Mouse (Mus musculus) CD4-positive helper T cell, adult 2 months (primary cell): Measurements from ENCODE around the gene Ppp2r5e.
"Not testable (repeated sequence)": the region's sequence is repeated elsewhere in the genome, so short reads cannot be mapped to it uniquely, and the experiment has no call there.

Experiments
- DNase-seq: peaks from one replicate; pipeline ENCODE4 v3.0.0-alpha.2; 2012; ENCODE audit warnings: low read depth, missing footprints, low spot score

The Ppp2r5e gene

DNA sequence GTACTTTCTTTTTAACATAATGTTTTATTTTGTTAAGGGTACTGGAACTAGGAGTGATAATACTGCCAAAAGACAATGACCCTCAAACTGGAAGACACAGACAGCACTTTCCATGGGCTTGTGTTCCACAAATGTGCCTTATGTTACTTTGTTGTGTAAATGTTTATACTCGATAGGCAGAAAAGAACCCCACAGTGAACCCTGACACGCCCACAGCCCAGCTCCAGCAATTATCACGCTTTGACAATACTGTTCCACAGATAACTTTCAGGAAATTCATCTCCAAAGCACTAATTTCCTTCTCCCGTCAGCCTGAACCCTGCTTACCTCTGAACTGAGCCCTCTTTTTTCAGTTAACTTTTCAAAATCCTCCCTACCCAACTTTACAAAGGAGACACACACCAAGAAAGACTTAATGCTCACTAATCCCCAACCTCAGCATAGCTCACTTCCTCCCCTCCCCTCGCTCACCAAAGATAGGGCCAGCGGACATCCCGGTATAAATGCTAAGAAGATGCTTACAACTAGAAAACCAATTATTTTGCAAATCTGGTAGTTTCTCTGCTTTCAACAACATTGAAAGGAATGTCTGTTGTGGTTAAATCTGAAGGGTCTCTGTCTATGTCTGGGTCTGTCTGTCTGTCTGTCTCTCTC, 58.9 kb downstream of the Ppp2r5e start:
- DNase-seq, result no peak

- DNase-seq, result no peak
Observed at GRCm38 (mm10) chr12:75536566-75536965, 59.5 kb downstream of the Ppp2r5e start.

DNA sequence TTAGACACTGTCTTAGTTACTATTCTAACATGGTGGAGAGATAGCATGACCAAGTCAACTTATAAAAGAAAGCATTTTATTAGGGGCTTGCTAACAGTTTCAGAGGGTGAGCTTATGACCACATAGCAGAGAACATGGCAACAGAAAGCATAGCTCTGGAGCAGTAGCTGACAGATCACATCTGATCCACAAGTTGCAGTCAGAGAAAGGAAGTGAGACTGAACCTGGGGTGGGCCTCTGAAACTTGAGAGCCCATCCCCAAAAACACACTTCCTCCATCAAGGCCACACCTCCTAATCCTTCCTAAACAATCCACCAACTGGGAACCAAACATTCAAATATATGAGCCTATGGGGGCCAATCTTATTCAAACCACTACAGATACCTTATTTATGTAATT, 62.9 kb downstream of the Ppp2r5e start:
- DNase-seq, result no peak

DNA sequence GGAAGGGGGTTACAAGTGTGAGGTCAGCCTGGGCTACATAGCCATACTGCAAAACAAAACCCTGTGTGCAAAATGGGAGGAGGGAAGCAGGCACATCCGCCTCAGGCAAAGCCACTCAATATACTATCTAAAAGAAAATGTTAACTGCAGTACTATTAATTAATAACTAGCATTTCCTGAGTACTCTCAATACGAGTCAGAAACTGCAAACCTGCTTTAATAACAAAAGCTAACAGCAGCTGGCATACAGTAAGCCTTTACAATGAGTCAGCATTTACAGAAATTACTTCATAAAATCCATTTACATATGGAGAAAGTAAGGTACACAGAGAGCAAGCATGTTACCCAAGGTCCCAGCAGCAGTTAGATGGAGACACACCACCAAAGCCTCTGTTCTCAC, 64.2 kb downstream of the Ppp2r5e start:
- no peak for DNase-seq

- no peak for DNase-seq
Observed at GRCm38 (mm10) chr12:75528857-75529808, 66.9 kb downstream of the Ppp2r5e start.

- DNase-seq, result no peak
Observed at GRCm38 (mm10) chr12:75528300-75528699, 67.7 kb downstream of the Ppp2r5e start.

DNA sequence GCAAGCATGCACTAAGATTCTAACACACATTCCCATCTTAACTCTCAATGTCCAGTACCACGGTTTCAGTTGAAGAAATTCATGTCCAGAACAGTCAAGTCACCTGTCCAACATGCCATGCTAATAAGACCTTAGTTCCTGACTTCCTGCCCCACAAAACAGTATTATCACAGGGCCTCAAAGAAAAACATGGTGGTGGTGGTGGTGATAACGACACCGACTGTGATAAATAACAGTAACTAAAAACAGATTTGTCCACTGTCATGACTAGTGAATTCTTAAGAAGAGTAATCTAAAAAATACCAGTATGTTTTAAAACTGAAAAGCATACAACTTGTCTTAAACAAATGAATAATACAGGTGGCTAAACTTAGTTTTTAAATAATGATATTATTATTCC, 71.8 kb downstream of the Ppp2r5e start:
- no peak for DNase-seq

- DNase-seq, result no peak
Observed at GRCm38 (mm10) chr12:75522931-75523330, 73.1 kb downstream of the Ppp2r5e start.

DNA sequence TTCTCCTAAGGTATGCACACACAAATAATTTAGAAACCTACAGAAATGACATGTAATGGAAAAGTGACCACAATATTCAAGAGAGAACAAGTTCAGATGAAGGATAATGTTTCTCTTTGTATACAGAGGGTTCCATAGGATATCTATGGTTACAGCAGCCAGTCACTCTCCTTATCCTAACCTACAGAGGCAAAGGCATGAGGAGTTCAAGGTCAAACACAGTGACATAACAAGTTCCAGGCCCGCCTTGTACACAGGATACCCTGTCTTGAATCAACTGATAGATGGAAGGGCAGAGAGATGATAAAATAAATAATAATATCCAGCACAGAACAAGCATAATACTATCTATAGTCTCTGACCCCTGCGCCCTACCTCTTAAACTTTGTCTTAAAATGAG, 73.7 kb downstream of the Ppp2r5e start:
- DNase-seq, result no peak

GRCm38 (mm10) chr12:75520395-75520794, 75.7 kb downstream of the Ppp2r5e start:
- no peak for DNase-seq

DNA sequence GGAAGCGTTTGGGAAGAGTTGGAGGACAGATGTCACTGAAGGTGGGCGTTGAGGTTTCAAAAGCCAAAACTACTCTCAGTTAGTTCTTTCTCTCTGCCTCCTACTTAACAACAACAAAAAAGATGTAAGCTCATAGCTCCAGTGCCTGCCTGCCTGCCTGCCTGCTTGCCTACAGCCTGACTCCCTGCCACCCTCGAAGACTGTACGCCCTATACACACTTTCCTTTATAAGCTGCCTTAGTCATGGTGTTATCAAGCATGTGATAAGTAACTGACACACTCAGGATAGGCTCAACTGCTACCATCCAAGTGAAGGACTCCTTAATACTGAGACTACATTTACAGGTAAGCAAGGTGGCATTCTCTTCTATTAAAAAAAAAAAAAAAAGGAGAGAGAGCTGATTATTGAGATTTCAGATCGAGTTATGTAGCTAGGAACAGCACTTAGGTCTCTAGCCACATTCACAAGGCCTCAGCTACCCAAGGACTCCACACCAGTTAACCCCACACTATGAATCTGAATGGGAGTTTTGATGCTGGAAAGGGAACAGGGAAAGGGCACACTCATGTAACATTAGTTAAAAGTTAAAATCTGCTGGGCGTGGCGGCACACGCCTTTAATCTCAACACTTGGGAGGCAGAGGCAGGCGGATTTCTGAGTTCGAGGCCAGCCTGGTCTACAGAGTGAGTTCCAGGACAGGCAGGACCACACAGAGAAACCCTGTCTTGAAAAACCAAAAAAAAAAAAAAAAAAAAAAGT, 76.7 kb downstream of the Ppp2r5e start:
- no peak for DNase-seq

- DNase-seq, result no peak
Observed at GRCm38 (mm10) chr12:75515301-75515906, 80.6 kb downstream of the Ppp2r5e start.

GRCm38 (mm10) chr12:75511520-75511919, 84.5 kb downstream of the Ppp2r5e start:
- DNase-seq, result no peak

GRCm38 (mm10) chr12:75504991-75505650, 90.9 kb downstream of the Ppp2r5e start:
- DNase-seq, result no peak

DNA sequence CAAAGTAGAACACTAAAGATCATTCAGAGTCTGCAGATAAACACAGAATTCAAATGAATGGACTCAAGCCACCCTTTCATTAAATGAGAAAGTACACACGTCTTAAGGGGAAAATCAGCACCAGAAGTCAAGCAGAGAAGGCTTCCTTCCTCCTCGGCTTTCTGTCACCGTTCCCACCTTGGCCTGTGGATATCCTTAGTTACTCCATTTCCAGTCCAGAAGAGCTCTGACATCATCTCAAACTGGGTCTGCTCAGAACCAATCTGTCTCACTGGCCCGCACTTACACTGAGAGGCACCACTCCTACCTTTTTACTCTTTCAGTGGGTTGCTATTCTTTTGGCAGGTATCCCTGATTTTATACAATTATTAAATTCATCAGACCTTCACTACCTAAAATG, 93.4 kb downstream of the Ppp2r5e start:
- no peak for DNase-seq

DNA sequence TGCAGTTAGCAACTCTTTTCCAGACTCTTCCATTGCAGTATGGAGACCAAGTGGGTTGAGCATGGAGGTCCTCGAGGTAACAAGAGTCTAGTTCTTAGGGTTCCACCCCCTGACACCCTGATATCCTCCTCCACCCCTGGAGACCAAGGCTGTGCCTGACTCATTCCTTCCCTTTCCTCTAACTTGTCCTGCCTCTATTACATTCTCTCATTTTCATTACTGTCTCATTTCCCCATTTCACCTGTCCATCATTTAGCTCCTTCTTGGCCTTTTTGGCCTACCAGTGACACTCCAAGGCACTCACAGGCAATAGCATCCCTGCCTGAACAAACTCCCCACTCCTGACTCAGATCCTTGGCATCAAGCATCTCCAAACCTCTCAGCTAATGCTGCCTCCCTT, 98.3 kb downstream of the Ppp2r5e start:
- DNase-seq, result no peak

GRCm38 (mm10) chr12:75495636-75496035, 100.4 kb downstream of the Ppp2r5e start:
- no peak for DNase-seq

- DNase-seq, result peak; percentile 16
Observed at GRCm38 (mm10) chr12:75494643-75495042, 101.4 kb downstream of the Ppp2r5e start.

- DNase-seq, result no peak
Observed at GRCm38 (mm10) chr12:75492549-75493327, 103.3 kb downstream of the Ppp2r5e start.

DNA sequence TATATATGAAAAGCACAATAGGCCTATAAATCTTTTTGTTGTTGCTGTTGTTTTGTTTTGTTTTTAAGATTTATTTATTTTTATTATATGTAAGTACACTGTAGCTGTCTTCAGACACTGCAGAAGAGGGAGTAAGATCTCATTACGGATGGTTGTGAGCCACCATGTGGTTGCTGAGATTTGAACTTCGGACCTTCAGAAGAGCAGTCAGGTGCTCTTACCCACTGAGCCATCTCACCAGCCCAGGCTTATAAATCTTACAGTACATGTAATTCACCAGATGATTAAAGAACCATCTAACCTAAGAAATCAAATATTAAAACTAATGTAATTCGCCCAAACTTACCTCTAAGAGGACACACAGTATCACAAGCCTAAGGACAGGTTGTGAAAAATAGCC, 103.9 kb downstream of the Ppp2r5e start:
- not testable (repeated sequence) for DNase-seq
